Mouse (Mus musculus): ENCODE data around the gene Actl6a. TPM values are rescaled to one million over a fixed set of nuclear protein-coding genes. Genes with fewer than 3 reads are reported as not detected.
A peak's percentile ranks its signal among the peaks of the same experiment; 100 is the strongest.

Actl6a gene
- polyA plus RNA-seq, 1 experiment from 2014 or later = 75.9 TPM

DNA sequence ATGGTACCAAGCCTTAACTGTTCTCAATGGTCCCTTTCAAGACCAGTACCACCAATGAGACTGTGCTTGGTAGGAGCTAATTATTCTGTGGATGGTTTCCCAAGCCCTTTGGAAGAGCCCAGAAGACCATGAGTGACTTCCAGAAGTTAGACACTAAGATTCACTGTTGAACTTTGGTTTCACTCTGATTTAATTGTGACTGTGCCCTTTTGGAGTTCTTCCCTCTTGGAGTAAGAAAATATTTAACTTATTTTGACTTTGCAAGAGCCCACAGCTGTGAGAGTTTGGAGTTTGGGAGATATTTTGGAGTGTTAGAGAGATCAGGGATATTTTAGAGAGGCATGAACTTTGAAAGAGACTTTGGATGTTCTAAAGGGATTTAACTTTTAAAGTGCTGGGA is 32.9 kb upstream of the Actl6a start:
- Histone ChIP-seq H3K36me3 (no peaks in the 10 kb centered on the region), H3K4me2 (no peak overlapping the region), H3K4me1 (replicated peaks) (peaks cover 8% of the 10 kb centered on the region), H3K4me3 (no peak overlapping the region), H3K27me3 (no peaks in the 10 kb centered on the region), H3K9me3 (replicated peaks) (no peaks in the 10 kb centered on the region), H3K27ac (no peak overlapping the region), H3K9ac (no peak overlapping the region)
- no peak for ATAC-seq (replicated peaks; ENCODE audit: insufficient number of reproducible peaks, insufficient read depth, low FRiP score, low read depth)

DNA sequence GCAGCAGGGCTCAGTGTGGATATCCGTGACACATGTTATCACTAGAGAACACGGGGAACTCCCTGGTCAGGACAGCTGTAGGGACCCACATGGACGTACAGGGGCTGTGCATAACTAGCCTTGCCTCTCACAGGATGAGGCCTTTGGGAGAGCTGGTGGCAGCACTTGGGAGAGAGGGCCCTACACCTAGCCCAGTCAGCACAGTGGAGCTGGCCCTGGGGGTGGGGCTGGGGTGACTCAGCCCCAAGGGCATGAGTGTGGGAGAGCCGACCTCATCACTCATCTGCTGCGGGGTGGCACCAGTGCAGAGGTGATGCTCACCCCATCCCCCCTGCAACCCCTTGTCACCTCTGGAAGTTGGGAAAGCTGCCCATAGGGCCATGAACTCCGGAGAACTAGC is 29.7 kb upstream of the Actl6a start:
- Histone ChIP-seq H3K9ac (no peak overlapping the region), H3K27me3 (no peaks in the 10 kb centered on the region), H3K4me2 (no peak overlapping the region), H3K36me3 (no peaks in the 10 kb centered on the region), H3K4me1 (replicated peaks) (no peaks in the 10 kb centered on the region), H3K27ac (no peak overlapping the region), H3K4me3 (no peak overlapping the region), H3K9me3 (replicated peaks) (no peaks in the 10 kb centered on the region)
- ATAC-seq (replicated peaks; ENCODE audit: insufficient number of reproducible peaks, insufficient read depth, low FRiP score, low read depth) = peak; percentile 14; the same call in 1 of the 2 replicates
- WGBS = 71% methylated on average over 6 of the region's 6 CpGs

DNA sequence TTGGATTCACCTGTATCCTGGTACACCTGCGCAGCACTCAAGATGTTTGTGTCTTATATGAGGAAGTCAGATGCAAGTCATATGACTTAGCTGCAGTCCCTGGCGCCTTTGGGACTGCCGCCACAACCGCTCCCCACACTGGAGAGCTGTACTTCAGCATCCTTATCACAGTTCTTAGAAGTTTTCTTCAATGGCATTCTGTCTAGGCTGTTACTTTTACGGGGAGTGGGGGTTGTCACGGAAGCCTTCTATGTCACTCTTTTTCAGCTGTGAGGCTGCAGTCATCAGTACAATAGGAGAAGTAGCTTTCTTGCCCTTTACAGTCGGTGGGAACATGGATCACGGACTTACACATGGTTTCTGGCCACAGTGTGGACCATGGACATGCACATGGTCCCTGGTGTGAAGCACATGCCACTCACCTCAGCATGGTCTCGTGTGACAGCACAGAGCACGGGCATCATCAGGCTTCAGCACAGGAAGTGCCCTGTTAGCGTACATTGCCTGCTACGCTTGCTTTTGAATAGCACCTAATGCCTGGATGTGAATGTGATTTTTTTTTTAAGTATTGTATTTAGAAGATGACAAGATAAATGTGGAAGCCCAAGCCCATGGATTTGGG is 23.1 kb upstream of the Actl6a start:
- Histone ChIP-seq H3K36me3 (no peaks in the 10 kb centered on the region), H3K4me2 (no peak overlapping the region), H3K27ac (no peak overlapping the region), H3K9me3 (replicated peaks) (no peaks in the 10 kb centered on the region), H3K4me3 (no peak overlapping the region), H3K4me1 (replicated peaks) (no peaks in the 10 kb centered on the region), H3K9ac (no peak overlapping the region), H3K27me3 (no peaks in the 10 kb centered on the region)
- WGBS = 57% methylated on average over 12 of the region's 12 CpGs
- ATAC-seq (replicated peaks; ENCODE audit: insufficient number of reproducible peaks, insufficient read depth, low FRiP score, low read depth) = no peak

DNA sequence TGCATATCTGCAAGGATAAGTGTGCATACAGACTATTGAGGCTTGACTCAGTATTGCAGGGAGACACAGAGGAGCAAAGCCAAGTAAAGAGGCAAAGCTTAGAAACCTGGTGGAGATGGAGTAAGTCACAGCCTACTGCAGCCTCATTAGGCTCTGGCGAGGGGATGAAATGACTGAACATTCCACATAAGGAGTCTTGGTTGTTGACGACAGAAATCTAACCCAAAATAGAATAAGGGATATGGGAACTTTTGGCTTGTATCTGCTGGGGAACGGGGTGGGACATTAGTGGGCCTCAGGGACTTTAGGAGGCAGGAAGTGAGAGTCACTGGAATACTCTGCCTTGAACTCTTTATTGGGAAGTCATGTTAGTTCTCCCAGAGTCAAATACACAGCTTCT is 21.5 kb upstream of the Actl6a start:
- Histone ChIP-seq H3K27ac (no peak overlapping the region), H3K9ac (no peak overlapping the region), H3K9me3 (replicated peaks) (no peaks in the 10 kb centered on the region), H3K36me3 (no peaks in the 10 kb centered on the region), H3K4me1 (replicated peaks) (no peaks in the 10 kb centered on the region), H3K27me3 (no peaks in the 10 kb centered on the region), H3K4me2 (no peak overlapping the region), H3K4me3 (no peak overlapping the region)
- WGBS = 65% methylated on average over 3 of the region's 3 CpGs
- no peak for ATAC-seq (replicated peaks; ENCODE audit: insufficient number of reproducible peaks, insufficient read depth, low FRiP score, low read depth)

DNA sequence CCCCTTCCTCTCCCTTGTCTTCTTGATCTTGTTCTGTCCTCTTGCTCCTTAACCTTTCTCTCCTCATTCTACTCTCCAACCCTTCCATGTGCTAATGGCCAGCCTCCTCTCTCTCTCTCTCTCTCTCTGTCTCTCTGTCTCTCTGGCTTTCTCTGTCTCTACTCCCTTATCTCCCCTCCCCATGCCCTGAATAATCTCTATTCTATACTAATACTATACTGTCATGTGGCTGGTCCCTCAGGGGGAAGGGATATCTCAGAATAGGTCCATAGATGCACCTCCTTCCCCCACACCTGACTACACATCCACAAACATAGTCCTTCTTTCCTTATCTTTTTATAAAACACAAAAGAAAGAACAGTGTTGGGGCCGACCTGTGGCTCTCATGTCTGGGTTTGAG is 19.6 kb upstream of the Actl6a start:
- no peaks in the 10 kb centered on the region for H3K36me3 ChIP-seq
- no peak overlapping the region for H3K4me2 ChIP-seq
- 56% methylated on average over 1 of the region's 1 CpGs for WGBS
- H3K4me1 ChIP-seq (replicated peaks) = no peaks in the 10 kb centered on the region
- H3K9me3 ChIP-seq (replicated peaks) = no peaks in the 10 kb centered on the region
- H3K9ac ChIP-seq = no peak overlapping the region
- H3K27ac ChIP-seq = no peak overlapping the region
- no peak for ATAC-seq (replicated peaks; ENCODE audit: insufficient number of reproducible peaks, insufficient read depth, low FRiP score, low read depth)
- no peak overlapping the region for H3K4me3 ChIP-seq
- H3K27me3 ChIP-seq = no peaks in the 10 kb centered on the region

DNA sequence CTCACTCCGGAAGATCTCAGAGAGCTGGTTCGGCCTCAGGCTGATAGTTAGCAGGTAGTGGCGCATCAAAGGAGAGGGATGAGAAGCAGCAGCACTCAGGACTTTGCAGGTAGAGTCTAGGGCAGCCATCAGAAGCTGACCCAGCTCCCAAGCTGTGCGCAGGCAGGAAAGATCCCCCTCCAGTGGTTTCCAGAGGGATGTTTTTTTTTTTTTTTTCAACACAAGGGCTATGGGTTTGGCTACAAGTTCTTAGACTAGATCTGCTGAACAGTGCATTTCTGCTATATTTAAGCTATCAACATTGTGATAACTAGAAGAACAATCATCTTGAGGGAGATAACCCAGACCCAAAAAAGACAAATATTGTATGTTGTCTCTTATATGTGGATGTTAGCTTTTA is 18.9 kb upstream of the Actl6a start:
- 66% methylated on average over 4 of the region's 4 CpGs for WGBS

DNA sequence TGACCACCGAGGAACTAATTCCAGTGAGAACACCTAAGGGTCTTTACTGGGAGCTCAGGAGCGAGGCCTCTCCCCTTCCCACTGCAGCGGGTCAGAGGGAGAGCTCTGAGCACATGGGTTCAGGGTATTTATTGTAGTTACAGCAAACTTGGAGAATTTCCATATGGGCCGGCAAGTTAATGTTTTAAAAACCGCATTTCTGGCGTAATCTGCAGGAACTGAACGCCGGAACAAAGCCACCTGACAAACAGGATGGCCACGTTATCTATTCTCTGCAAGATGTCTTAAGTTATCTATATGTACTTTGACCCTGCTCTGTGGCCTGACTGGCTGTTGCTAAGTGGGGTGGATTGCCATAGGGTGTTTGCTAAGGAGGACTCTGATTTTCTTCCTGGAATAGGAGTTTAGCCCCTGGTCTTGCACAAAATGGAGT is 16.5 kb upstream of the Actl6a start:
- ATAC-seq (replicated peaks; ENCODE audit: insufficient number of reproducible peaks, insufficient read depth, low FRiP score, low read depth) = no peak
- no peaks in the 10 kb centered on the region for H3K36me3 ChIP-seq
- no peaks in the 10 kb centered on the region for H3K9me3 ChIP-seq (replicated peaks)
- WGBS = 56% methylated on average over 9 of the region's 9 CpGs
- H3K4me2 ChIP-seq = no peak overlapping the region
- H3K9ac ChIP-seq = no peak overlapping the region
- H3K27me3 ChIP-seq = no peaks in the 10 kb centered on the region
- H3K4me1 ChIP-seq (replicated peaks) = 0 out of 2 replicates have a peak, but pooled peaks cover 4% of the 10 kb centered on the region
- no peak overlapping the region for H3K4me3 ChIP-seq
- H3K27ac ChIP-seq = no peak overlapping the region

More for the DNA sequence above, 18.9 kb upstream of the Actl6a start:
- no peaks in the 10 kb centered on the region for H3K27me3 ChIP-seq
- H3K36me3 ChIP-seq = no peaks in the 10 kb centered on the region
- no peak overlapping the region for H3K9ac ChIP-seq
- no peak overlapping the region for H3K27ac ChIP-seq
- H3K9me3 ChIP-seq (replicated peaks) = no peaks in the 10 kb centered on the region
- no peak overlapping the region for H3K4me3 ChIP-seq
- 0 out of 2 replicates have a peak, but pooled peaks cover 2% of the 10 kb centered on the region for H3K4me1 ChIP-seq (replicated peaks)
- no peak overlapping the region for H3K4me2 ChIP-seq
- no peak for ATAC-seq (replicated peaks; ENCODE audit: insufficient number of reproducible peaks, insufficient read depth, low FRiP score, low read depth)

DNA sequence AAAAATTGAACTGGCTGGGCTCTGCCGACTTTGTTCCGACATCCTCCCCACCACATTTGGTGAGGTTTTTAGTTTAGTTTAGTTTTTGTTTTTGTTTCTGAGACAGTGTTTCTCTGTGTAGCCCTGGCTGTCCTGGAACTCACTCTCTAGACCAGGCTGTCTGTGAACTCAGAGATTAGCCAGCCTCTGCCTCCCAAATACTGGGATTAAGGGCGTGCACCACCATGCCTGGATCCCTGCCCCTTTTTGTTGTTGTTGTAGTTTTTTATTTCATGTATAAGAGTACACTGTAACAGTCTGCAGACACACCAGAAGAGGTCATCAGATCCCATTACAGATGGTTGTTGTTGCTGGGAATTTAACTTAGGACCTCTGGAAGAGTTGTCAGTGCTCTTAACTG is 16.1 kb upstream of the Actl6a start:
- H3K36me3 ChIP-seq = no peaks in the 10 kb centered on the region
- no peak overlapping the region for H3K4me3 ChIP-seq
- H3K27me3 ChIP-seq = no peaks in the 10 kb centered on the region
- no peak overlapping the region for H3K4me2 ChIP-seq
- 0 out of 2 replicates have a peak, but pooled peaks cover 4% of the 10 kb centered on the region for H3K4me1 ChIP-seq (replicated peaks)
- WGBS = 80% methylated on average over 3 of the region's 3 CpGs
- no peaks in the 10 kb centered on the region for H3K9me3 ChIP-seq (replicated peaks)
- H3K9ac ChIP-seq = no peak overlapping the region
- no peak overlapping the region for H3K27ac ChIP-seq
- no peak for ATAC-seq (replicated peaks; ENCODE audit: insufficient number of reproducible peaks, insufficient read depth, low FRiP score, low read depth)

DNA sequence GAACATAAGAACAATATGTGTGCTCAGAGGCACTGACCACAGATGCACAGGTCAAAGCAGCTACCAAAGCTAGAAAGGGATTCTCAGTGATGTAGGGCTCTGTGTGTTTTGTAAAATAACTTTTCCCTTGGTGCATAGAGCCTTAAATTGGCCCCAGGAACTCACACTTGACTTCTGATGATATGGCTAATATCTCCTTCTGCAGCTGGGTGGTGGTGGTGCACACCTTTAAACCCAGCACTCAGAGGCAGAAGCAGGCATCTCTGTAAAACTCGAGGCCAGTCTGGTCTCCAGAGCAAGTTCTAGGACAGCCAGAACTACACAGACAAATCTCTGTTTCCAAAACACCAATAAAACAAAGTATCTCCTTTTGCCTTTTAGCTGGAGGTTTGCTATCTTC is 15.2 kb upstream of the Actl6a start:
- Histone ChIP-seq H3K9ac (no peak overlapping the region), H3K4me1 (replicated peaks) (0 out of 2 replicates have a peak, but pooled peaks cover 4% of the 10 kb centered on the region), H3K4me3 (no peak overlapping the region), H3K4me2 (no peak overlapping the region), H3K27ac (no peak overlapping the region), H3K27me3 (no peaks in the 10 kb centered on the region), H3K9me3 (replicated peaks) (no peaks in the 10 kb centered on the region), H3K36me3 (no peaks in the 10 kb centered on the region)
- 38% methylated on average over 1 of the region's 1 CpGs for WGBS
- no peak for ATAC-seq (replicated peaks; ENCODE audit: insufficient number of reproducible peaks, insufficient read depth, low FRiP score, low read depth)

DNA sequence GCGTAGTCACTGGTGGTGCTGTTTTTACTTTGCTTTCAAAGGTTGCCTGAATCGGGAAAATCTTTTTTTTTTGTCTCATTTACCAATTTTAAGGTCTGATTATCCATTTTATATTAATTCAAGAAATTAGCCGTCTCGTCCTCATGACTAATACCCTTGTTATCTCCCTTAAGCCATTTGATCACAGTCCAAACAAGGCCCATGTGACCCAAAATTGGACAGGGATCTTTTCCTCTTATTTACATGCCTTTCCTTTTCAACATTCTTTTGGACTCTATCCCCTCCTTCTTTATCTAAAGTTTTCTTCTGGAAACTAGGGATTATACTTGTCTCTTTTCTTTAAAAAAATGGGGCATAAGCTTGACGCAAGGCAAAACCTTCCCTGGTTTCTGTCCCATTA is 14.3 kb upstream of the Actl6a start:
- no peak for ATAC-seq (replicated peaks; ENCODE audit: insufficient number of reproducible peaks, insufficient read depth, low FRiP score, low read depth)
- H3K4me3 ChIP-seq = no peak overlapping the region
- H3K4me1 ChIP-seq (replicated peaks) = 0 out of 2 replicates have a peak, but pooled peaks cover 4% of the 10 kb centered on the region
- no peaks in the 10 kb centered on the region for H3K9me3 ChIP-seq (replicated peaks)
- H3K9ac ChIP-seq = no peak overlapping the region
- no peaks in the 10 kb centered on the region for H3K27me3 ChIP-seq
- 56% methylated on average over 5 of the region's 5 CpGs for WGBS
- no peak overlapping the region for H3K27ac ChIP-seq
- no peak overlapping the region for H3K4me2 ChIP-seq
- H3K36me3 ChIP-seq = no peaks in the 10 kb centered on the region

DNA sequence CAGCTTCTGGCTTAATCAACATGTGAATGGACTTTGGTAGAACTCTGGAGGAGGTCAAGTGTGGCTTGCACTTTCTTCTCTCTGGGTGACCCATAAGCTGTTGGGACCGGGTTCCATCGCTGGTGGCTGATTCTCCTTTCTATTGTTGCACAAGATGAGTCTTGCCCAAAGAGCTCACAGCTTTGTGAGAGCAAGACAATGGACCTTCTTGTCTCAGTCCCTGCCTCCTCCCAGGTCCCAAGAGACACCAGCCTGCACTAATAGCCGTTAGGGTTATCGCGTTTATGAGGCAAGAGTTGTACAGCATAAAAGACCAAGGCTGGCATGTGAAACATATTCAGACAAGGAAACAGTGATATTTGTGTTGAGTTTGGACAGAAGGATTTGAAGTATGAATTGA is 11.9 kb upstream of the Actl6a start:
- Histone ChIP-seq H3K4me1 (replicated peaks) (0 out of 2 replicates have a peak, but pooled peaks cover 6% of the 10 kb centered on the region), H3K27me3 (no peaks in the 10 kb centered on the region), H3K9ac (no peak overlapping the region), H3K27ac (no peak overlapping the region), H3K4me3 (no peak overlapping the region), H3K4me2 (no peak overlapping the region), H3K9me3 (replicated peaks) (no peaks in the 10 kb centered on the region), H3K36me3 (no peaks in the 10 kb centered on the region)
- WGBS = 65% methylated on average over 5 of the region's 5 CpGs
- no peak for ATAC-seq (replicated peaks; ENCODE audit: insufficient number of reproducible peaks, insufficient read depth, low FRiP score, low read depth)
